8 mouse cellular contexts compared by ENCODE assay signal in the genomic region with DNA sequence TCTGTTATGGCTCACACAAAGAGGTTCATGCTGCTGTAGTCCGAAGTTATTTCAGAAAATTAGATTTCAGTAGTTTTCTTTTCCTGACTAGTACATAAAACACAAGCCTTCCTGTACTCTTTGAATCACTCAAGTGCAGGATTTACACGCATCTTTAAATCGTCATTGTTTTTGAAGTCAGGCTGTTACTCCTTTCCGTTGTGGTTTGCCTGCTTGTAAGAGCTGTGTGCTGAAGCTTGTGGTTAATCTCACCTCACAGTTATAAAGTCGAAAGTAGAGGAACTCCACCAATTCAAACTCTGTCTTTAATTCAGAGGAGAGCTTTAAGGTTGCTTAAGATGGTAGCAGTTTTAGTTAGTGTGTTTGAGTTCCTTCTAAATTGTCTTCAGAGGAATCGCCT.
DNase-seq lines count a peak whose midpoint lies in the region; ATAC-seq and TF ChIP-seq lines count a peak whose summit lies in the region.

No protein-coding gene starts in this region.

- H3K27me3 ChIP-seq in midbrain, embryonic 12.5 days = 0 out of 2 replicates have a peak, but pooled peaks cover 7% of the 10 kb centered on the region

- WGBS in midbrain, embryonic 12.5 days = 31% methylated on average over 6 of the region's 6 CpGs

- no peaks in the 10 kb centered on the region for H3K36me3 ChIP-seq in midbrain, embryonic 12.5 days

- no peaks in the 10 kb centered on the region for H3K9me3 ChIP-seq in midbrain, embryonic 12.5 days

- no peak for TF ChIP-seq POLR2A in brain, embryonic 14.5 days (IDR thresholded peaks at IDR 0.05; ENCODE audit: borderline replicate concordance, extremely low read depth, insufficient read depth, insufficient read length, poor library complexity, severe bottlenecking)

- peak overlapping the region; percentile 86 for H3K4me3 ChIP-seq in layer of hippocampus, adult 2 months
- peak overlapping the region; percentile 60 for H3K4me3 ChIP-seq in midbrain, embryonic 12.5 days

- peak overlapping the region; percentile 85 for H3K27ac ChIP-seq in layer of hippocampus, adult 2 months
- no peak overlapping the region for H3K27ac ChIP-seq in midbrain, embryonic 12.5 days (replicated peaks)

- H3K9ac ChIP-seq in midbrain, embryonic 12.5 days (replicated peaks) = no peak overlapping the region

- H3K4me2 ChIP-seq in midbrain, embryonic 12.5 days (replicated peaks) = peak overlapping the region; percentile 88

- intact Hi-C loops in left cerebral cortex, postnatal 4 days (cut with DNase I) = no loop called here

- TF ChIP-seq CTCF in layer of hippocampus, adult 2 months (conservative IDR thresholded peaks at IDR 0.05) = no peak
- TF ChIP-seq CTCF in brain, embryonic 14.5 days (IDR thresholded peaks at IDR 0.05; ENCODE audit: borderline replicate concordance, extremely low read depth, insufficient read depth, insufficient read length) = no peak

- H3K4me1 ChIP-seq in midbrain, embryonic 12.5 days = peaks cover 14% of the 10 kb centered on the region

- DNase-seq in layer of hippocampus, adult 2 months (ENCODE audit: low spot score in 2 of 2) = no peak
- DNase-seq in layer of hippocampus, adult 11-12 months (ENCODE audit: low spot score) = no peak
- DNase-seq in brain, embryonic 14.5 days (ENCODE audit: low read depth) = peak; percentile 1
- peak; percentile 18 for DNase-seq in hindlimb bud, embryonic 11.5 days (ENCODE audit: extremely low spot score, low read depth, low spot score)
- no peak for DNase-seq in adrenal gland, postnatal 10 days
- no peak for DNase-seq in urinary bladder, postnatal 25 days (ENCODE audit: low spot score)
- no peak for DNase-seq in left cerebral cortex, postnatal 4 days

- ATAC-seq in midbrain, embryonic 12.5 days (ENCODE audit: low FRiP score, low read depth) = no peak

Comparison
In these comparisons a context has a peak if more than half of its experiments do, and no peak if none do; other contexts are left out.
1. DNase-seq: peak in brain, embryonic 14.5 days (single experiment) and hindlimb bud, embryonic 11.5 days (single experiment); none in layer of hippocampus, adult 2 months (0 of 2), layer of hippocampus, adult 11-12 months (single experiment), adrenal gland, postnatal 10 days (single experiment), urinary bladder, postnatal 25 days (single experiment) and left cerebral cortex, postnatal 4 days (single experiment).